Mouse (Mus musculus): ENCODE results near the gene Errfi1.

GRCm38 (mm10) chr4:150831941-150832340, 21.8 kb upstream of the Errfi1 start:
- TF ChIP-seq POLR2A (IDR thresholded peaks at IDR 0.05; ENCODE audit: control insufficient read depth, extremely low read depth, insufficient read depth, low read length, poor library complexity): no peak
- TF ChIP-seq CTCF (IDR thresholded peaks at IDR 0.05; ENCODE audit: borderline replicate concordance, control insufficient read depth, extremely low read depth, insufficient read depth, low read length, poor library complexity): no peak
